Mouse (Mus musculus): Measurements from ENCODE around the gene Phf12. TPM values are rescaled to one million over a fixed set of nuclear protein-coding genes. Genes with fewer than 3 reads are reported as not detected.

Phf12 gene
- polyA plus RNA-seq, 1 experiment from 2014 or later, result 19.0 TPM

GRCm38 (mm10) chr11:77979221-77979809, 3.2 kb upstream of the Phf12 start:
- Histone ChIP-seq H3K27ac (ENCODE audit: low read depth, low read length) (no peak overlapping the region), H3K27me3 (ENCODE audit: control insufficient read depth, insufficient read depth, low read length) (no peaks in the 10 kb centered on the region), H3K9ac (replicated peaks; ENCODE audit: low read depth, low read length) (no peak overlapping the region), H3K4me3 (ENCODE audit: low read depth, low read length) (no peak overlapping the region), H3K4me1 (ENCODE audit: control insufficient read depth, insufficient read depth, low read length) (no peaks in the 10 kb centered on the region), H3K36me3 (ENCODE audit: control insufficient read depth, insufficient read depth, low read length) (peaks cover 13% of the 10 kb centered on the region; the same call in 1 of the 2 replicates), H3K4me2 (ENCODE audit: low read depth, low read length) (no peak overlapping the region), H3K9me3 (ENCODE audit: control insufficient read depth, low read length) (no peaks in the 10 kb centered on the region)
- WGBS, result 84% methylated on average over 8 of the region's 8 CpGs
- ATAC-seq (ENCODE audit: low read depth), result no peak

- Histone ChIP-seq H3K9me3 (ENCODE audit: control insufficient read depth, low read length) (no peaks in the 10 kb centered on the region), H3K36me3 (ENCODE audit: control insufficient read depth, insufficient read depth, low read length) (peaks cover 13% of the 10 kb centered on the region; the same call in 1 of the 2 replicates), H3K27me3 (ENCODE audit: control insufficient read depth, insufficient read depth, low read length) (no peaks in the 10 kb centered on the region), H3K27ac (ENCODE audit: low read depth, low read length) (no peak overlapping the region), H3K4me1 (ENCODE audit: control insufficient read depth, insufficient read depth, low read length) (0 out of 2 replicates have a peak, but pooled peaks cover 2% of the 10 kb centered on the region), H3K4me3 (ENCODE audit: low read depth, low read length) (no peak overlapping the region), H3K4me2 (ENCODE audit: low read depth, low read length) (no peak overlapping the region), H3K9ac (replicated peaks; ENCODE audit: low read depth, low read length) (no peak overlapping the region)
- ATAC-seq (ENCODE audit: low read depth), result no peak
- WGBS, result 32% methylated on average over 11 of the region's 11 CpGs
Observed at GRCm38 (mm10) chr11:77980281-77981204, 2.0 kb upstream of the Phf12 start.

- Histone ChIP-seq H3K9ac (replicated peaks; ENCODE audit: low read depth, low read length) (peak overlapping the region; percentile 51), H3K9me3 (ENCODE audit: control insufficient read depth, low read length) (no peaks in the 10 kb centered on the region), H3K4me3 (ENCODE audit: low read depth, low read length) (peak overlapping the region; percentile 99), H3K4me2 (ENCODE audit: low read depth, low read length) (peak overlapping the region; percentile 54), H3K36me3 (ENCODE audit: control insufficient read depth, insufficient read depth, low read length) (peaks cover 9% of the 10 kb centered on the region; the same call in 1 of the 2 replicates), H3K27me3 (ENCODE audit: control insufficient read depth, insufficient read depth, low read length) (no peaks in the 10 kb centered on the region), H3K4me1 (ENCODE audit: control insufficient read depth, insufficient read depth, low read length) (0 out of 2 replicates have a peak, but pooled peaks cover 4% of the 10 kb centered on the region), H3K27ac (ENCODE audit: low read depth, low read length) (peak overlapping the region; percentile 97)
- WGBS, result under 1% methylated on average over 29 of the region's 29 CpGs
- ATAC-seq (ENCODE audit: low read depth), result peak; percentile 90
Observed at GRCm38 (mm10) chr11:77981609-77982440, 729 bp upstream of the Phf12 start.

- 2% methylated on average over 26 of the region's 32 CpGs for WGBS
- H3K4me3 ChIP-seq (ENCODE audit: low read depth, low read length), result peak overlapping the region; percentile 99
- H3K27me3 ChIP-seq (ENCODE audit: control insufficient read depth, insufficient read depth, low read length), result no peaks in the 10 kb centered on the region
- H3K9ac ChIP-seq (replicated peaks; ENCODE audit: low read depth, low read length), result peak overlapping the region; percentile 92
- H3K4me1 ChIP-seq (ENCODE audit: control insufficient read depth, insufficient read depth, low read length), result 0 out of 2 replicates have a peak, but pooled peaks cover 4% of the 10 kb centered on the region
- H3K36me3 ChIP-seq (ENCODE audit: control insufficient read depth, insufficient read depth, low read length), result peaks cover 4% of the 10 kb centered on the region; the same call in 1 of the 2 replicates
- H3K27ac ChIP-seq (ENCODE audit: low read depth, low read length), result peak overlapping the region; percentile 93
- H3K9me3 ChIP-seq (ENCODE audit: control insufficient read depth, low read length), result no peaks in the 10 kb centered on the region
- ATAC-seq (ENCODE audit: low read depth), result no peak
- H3K4me2 ChIP-seq (ENCODE audit: low read depth, low read length), result peak overlapping the region; percentile 89
Observed at GRCm38 (mm10) chr11:77983191-77983936, 810 bp downstream of the Phf12 start.

- no peak for ATAC-seq (ENCODE audit: low read depth)
- no peaks in the 10 kb centered on the region for H3K9me3 ChIP-seq (ENCODE audit: control insufficient read depth, low read length)
- H3K27ac ChIP-seq (ENCODE audit: low read depth, low read length), result peak overlapping the region; percentile 93
- peak overlapping the region; percentile 89 for H3K4me2 ChIP-seq (ENCODE audit: low read depth, low read length)
- 0 out of 2 replicates have a peak, but pooled peaks cover 4% of the 10 kb centered on the region for H3K4me1 ChIP-seq (ENCODE audit: control insufficient read depth, insufficient read depth, low read length)
- peak overlapping the region; percentile 92 for H3K9ac ChIP-seq (replicated peaks; ENCODE audit: low read depth, low read length)
- WGBS, result under 1% methylated on average over 53 of the region's 63 CpGs
- peaks cover 12% of the 10 kb centered on the region; the same call in 1 of the 2 replicates for H3K36me3 ChIP-seq (ENCODE audit: control insufficient read depth, insufficient read depth, low read length)
- no peaks in the 10 kb centered on the region for H3K27me3 ChIP-seq (ENCODE audit: control insufficient read depth, insufficient read depth, low read length)
- peak overlapping the region; percentile 99 for H3K4me3 ChIP-seq (ENCODE audit: low read depth, low read length)
Observed at GRCm38 (mm10) chr11:77983937-77984835, 1.6 kb downstream of the Phf12 start.

GRCm38 (mm10) chr11:77984836-77985231, 2.3 kb downstream of the Phf12 start:
- Histone ChIP-seq H3K27ac (ENCODE audit: low read depth, low read length) (peak overlapping the region; percentile 93), H3K9ac (replicated peaks; ENCODE audit: low read depth, low read length) (peak overlapping the region; percentile 92), H3K4me3 (ENCODE audit: low read depth, low read length) (peak overlapping the region; percentile 99), H3K27me3 (ENCODE audit: control insufficient read depth, insufficient read depth, low read length) (no peaks in the 10 kb centered on the region), H3K4me1 (ENCODE audit: control insufficient read depth, insufficient read depth, low read length) (0 out of 2 replicates have a peak, but pooled peaks cover 4% of the 10 kb centered on the region), H3K4me2 (ENCODE audit: low read depth, low read length) (peak overlapping the region; percentile 89), H3K36me3 (ENCODE audit: control insufficient read depth, insufficient read depth, low read length) (peaks cover 14% of the 10 kb centered on the region; the same call in 1 of the 2 replicates), H3K9me3 (ENCODE audit: control insufficient read depth, low read length) (no peaks in the 10 kb centered on the region)
- 0% methylated on average over 13 of the region's 13 CpGs for WGBS
- ATAC-seq (ENCODE audit: low read depth), result no peak

- Histone ChIP-seq H3K4me2 (ENCODE audit: low read depth, low read length) (peak overlapping the region; percentile 89), H3K36me3 (ENCODE audit: control insufficient read depth, insufficient read depth, low read length) (peaks cover 14% of the 10 kb centered on the region; the same call in 1 of the 2 replicates), H3K9me3 (ENCODE audit: control insufficient read depth, low read length) (no peaks in the 10 kb centered on the region), H3K9ac (replicated peaks; ENCODE audit: low read depth, low read length) (no peak overlapping the region), H3K27me3 (ENCODE audit: control insufficient read depth, insufficient read depth, low read length) (no peaks in the 10 kb centered on the region), H3K27ac (ENCODE audit: low read depth, low read length) (no peak overlapping the region), H3K4me3 (ENCODE audit: low read depth, low read length) (peak overlapping the region; percentile 99), H3K4me1 (ENCODE audit: control insufficient read depth, insufficient read depth, low read length) (0 out of 2 replicates have a peak, but pooled peaks cover 4% of the 10 kb centered on the region)
- 88% methylated on average over 3 of the region's 3 CpGs for WGBS
- ATAC-seq (ENCODE audit: low read depth), result no peak
Observed at GRCm38 (mm10) chr11:77985541-77986065, 3.0 kb downstream of the Phf12 start.

Measured in neural tube, embryonic 14.5 days (tissue).